Mouse (Mus musculus): Measurements from ENCODE around the gene Mad2l2. TPM values are rescaled to one million over a fixed set of nuclear protein-coding genes. Genes with fewer than 3 reads are reported as not detected.
"Not testable (repeated sequence)": the region's sequence is repeated elsewhere in the genome, so short reads cannot be mapped to it uniquely, and the experiment has no call there.

Mad2l2 gene
- total RNA-seq, 2 experiments from 2014 or later = 3.4 to 8.6 TPM

- ATAC-seq (replicated peaks; ENCODE audit: low FRiP score, poor library complexity, severe bottlenecking) = no peak
These were observed 35.4 kb downstream of the Mad2l2 start for GRCm38 (mm10) chr4:148165551-148165950.

GRCm38 (mm10) chr4:148166431-148166830 is 36.2 kb downstream of the Mad2l2 start:
- no peak for ATAC-seq (replicated peaks; ENCODE audit: low FRiP score, poor library complexity, severe bottlenecking)

GRCm38 (mm10) chr4:148166986-148167385 is 36.8 kb downstream of the Mad2l2 start:
- ATAC-seq (replicated peaks; ENCODE audit: low FRiP score, poor library complexity, severe bottlenecking) = no peak

GRCm38 (mm10) chr4:148168287-148168686 is 38.1 kb downstream of the Mad2l2 start:
- ATAC-seq (replicated peaks; ENCODE audit: low FRiP score, poor library complexity, severe bottlenecking) = peak; percentile 57; the same call in 1 of the 2 replicates

- ATAC-seq (replicated peaks; ENCODE audit: low FRiP score, poor library complexity, severe bottlenecking) = no peak
These were observed 39.4 kb downstream of the Mad2l2 start for GRCm38 (mm10) chr4:148169586-148169985.

- 0 out of 2 replicates have a peak, but pooled peaks have one; percentile 49 for ATAC-seq (replicated peaks; ENCODE audit: low FRiP score, poor library complexity, severe bottlenecking)
These were observed 40.7 kb downstream of the Mad2l2 start for GRCm38 (mm10) chr4:148170842-148171241.

- no peak for ATAC-seq (replicated peaks; ENCODE audit: low FRiP score, poor library complexity, severe bottlenecking)
These were observed 41.1 kb downstream of the Mad2l2 start for GRCm38 (mm10) chr4:148171261-148171660.

- ATAC-seq (replicated peaks; ENCODE audit: low FRiP score, poor library complexity, severe bottlenecking) = no peak
These were observed 43.8 kb downstream of the Mad2l2 start for GRCm38 (mm10) chr4:148173811-148174494.

- ATAC-seq (replicated peaks; ENCODE audit: low FRiP score, poor library complexity, severe bottlenecking) = no peak
These were observed 44.3 kb downstream of the Mad2l2 start for GRCm38 (mm10) chr4:148174495-148174862.

- ATAC-seq (replicated peaks; ENCODE audit: low FRiP score, poor library complexity, severe bottlenecking) = not testable (repeated sequence)
These were observed 46.4 kb downstream of the Mad2l2 start for GRCm38 (mm10) chr4:148176603-148177002.

- ATAC-seq (replicated peaks; ENCODE audit: low FRiP score, poor library complexity, severe bottlenecking) = no peak
These were observed 47.5 kb downstream of the Mad2l2 start for GRCm38 (mm10) chr4:148177716-148178115.

GRCm38 (mm10) chr4:148181483-148181882 is 51.3 kb downstream of the Mad2l2 start:
- no peak for ATAC-seq (replicated peaks; ENCODE audit: low FRiP score, poor library complexity, severe bottlenecking)

- no peak for ATAC-seq (replicated peaks; ENCODE audit: low FRiP score, poor library complexity, severe bottlenecking)
These were observed 52.2 kb downstream of the Mad2l2 start for GRCm38 (mm10) chr4:148182363-148182762.

GRCm38 (mm10) chr4:148184564-148184963 is 54.4 kb downstream of the Mad2l2 start:
- ATAC-seq (replicated peaks; ENCODE audit: low FRiP score, poor library complexity, severe bottlenecking) = no peak; the same call in 1 of the 2 replicates

- no peak for ATAC-seq (replicated peaks; ENCODE audit: low FRiP score, poor library complexity, severe bottlenecking)
These were observed 55.6 kb downstream of the Mad2l2 start for GRCm38 (mm10) chr4:148185819-148186218.

GRCm38 (mm10) chr4:148188767-148189166 is 58.6 kb downstream of the Mad2l2 start:
- ATAC-seq (replicated peaks; ENCODE audit: low FRiP score, poor library complexity, severe bottlenecking) = not testable (repeated sequence)

- no peak for ATAC-seq (replicated peaks; ENCODE audit: low FRiP score, poor library complexity, severe bottlenecking)
These were observed 62.6 kb downstream of the Mad2l2 start for GRCm38 (mm10) chr4:148192707-148193245.

- peak; percentile 39; the same call in 1 of the 2 replicates for ATAC-seq (replicated peaks; ENCODE audit: low FRiP score, poor library complexity, severe bottlenecking)
These were observed 64.2 kb downstream of the Mad2l2 start for GRCm38 (mm10) chr4:148194400-148194799.
